Mouse (Mus musculus) MEL (cell line): Measurements from ENCODE around the gene Erc1. TPM values are rescaled to one million over a fixed set of nuclear protein-coding genes. Genes with fewer than 3 reads are reported as not detected.

Experiments used
- DNase-seq: peaks from one replicate; pipeline ENCODE4 v3.0.0; 2011; ENCODE audit warnings: low read depth, low spot score
- H3K27ac ChIP-seq: 2 replicates; pipeline ENCODE4 v1.5.1; 2012; ENCODE audit warnings: low read depth, mild to moderate bottlenecking, control low read depth, low read length, moderate library complexity; ENCODE audit not compliant: control insufficient read depth
- H3K27me3 ChIP-seq, 2 experiments: fragments of 150-350 bp in 1 of 2; sonication (generic) in 1 of 2; 2 replicates each; pipeline ENCODE4 v1.6.1; 2012; ENCODE audit warnings: low read length in 2 of 2, mild to moderate bottlenecking in 2 of 2, improper control_type of control experiment in 1 of 2, moderate library complexity in 1 of 2; ENCODE audit not compliant: insufficient read depth in 2 of 2, control insufficient read depth in 1 of 2
- H3K36me3 ChIP-seq, 2 experiments: 2 replicates each; pipeline ENCODE4 v1.6.1; 2012 to 2014; ENCODE audit warnings: low read length in 2 of 2, improper control_type of control experiment in 1 of 2, inconsistent platforms in 1 of 2, mild to moderate bottlenecking in 1 of 2; ENCODE audit not compliant: insufficient read depth in 2 of 2, control insufficient read depth in 1 of 2
- H3K4me1 ChIP-seq, 2 experiments: fragments of 150-350 bp in 1 of 2; sonication (generic) in 1 of 2; 2 replicates each; pipeline ENCODE4 v1.6.1; 2012; ENCODE audit warnings: low read length in 2 of 2, improper control_type of control experiment in 1 of 2, mild to moderate bottlenecking in 1 of 2; ENCODE audit not compliant: insufficient read depth in 2 of 2, control insufficient read depth in 1 of 2
- H3K4me3 ChIP-seq, 2 experiments: fragments of 150-350 bp in 1 of 2; sonication (generic) in 1 of 2; 2 replicates each; pipeline ENCODE4 v1.5.1; 2012; ENCODE audit warnings: low read depth in 2 of 2, low read length in 2 of 2, mild to moderate bottlenecking in 2 of 2, moderate library complexity in 2 of 2, control low read depth in 1 of 2, improper control_type of control experiment in 1 of 2; ENCODE audit not compliant: control insufficient read depth in 1 of 2, insufficient read depth in 1 of 2
- H3K79me2 ChIP-seq: 2 replicates; pipeline ENCODE4 v1.6.1; 2012; ENCODE audit warnings: mild to moderate bottlenecking, low read length, moderate library complexity; ENCODE audit not compliant: control insufficient read depth, poor library complexity, insufficient read depth
- H3K9ac ChIP-seq: 2 replicates; pipeline ENCODE4 v1.6.1; 2012; ENCODE audit warnings: low read depth, mild to moderate bottlenecking, control low read depth, low read length, moderate library complexity; ENCODE audit not compliant: control insufficient read depth, poor library complexity, severe bottlenecking
- H3K9me3 ChIP-seq: fragments of 150-350 bp; sonication (generic); replicated peaks from 2 replicates; pipeline ENCODE4 v1.6.1; 2012; ENCODE audit warnings: mild to moderate bottlenecking, low read length, improper control_type of control experiment, moderate library complexity; ENCODE audit not compliant: insufficient read depth
- CHD1 ChIP-seq: IDR thresholded peaks from 2 replicates; pipeline ENCODE4 v1.6.1; 2012; ENCODE audit warnings: low read depth, mild to moderate bottlenecking, inconsistent platforms, low read length, improper control_type of control experiment
- CHD2 ChIP-seq: IDR thresholded peaks from 2 replicates; pipeline ENCODE4 v1.6.1; 2011; ENCODE audit warnings: low read length, improper control_type of control experiment
- CTCF ChIP-seq, 3 experiments: IDR thresholded peaks in 2 of 3; conservative IDR thresholded peaks in 1 of 3; 2 replicates each; pipeline ENCODE4 v1.5.1; 2011 to 2012; ENCODE audit warnings: low read length in 3 of 3, low read depth in 2 of 3, mild to moderate bottlenecking in 2 of 3, improper control_type of control experiment in 1 of 3, inconsistent platforms in 1 of 3, mixed read lengths in 1 of 3, moderate library complexity in 1 of 3; ENCODE audit not compliant: control insufficient read depth in 1 of 3, insufficient read depth in 1 of 3, poor library complexity in 1 of 3, severe bottlenecking in 1 of 3
- E2F4 ChIP-seq: IDR thresholded peaks from 2 replicates; pipeline ENCODE4 v1.6.1; 2011; ENCODE audit warnings: low read depth, low read length, improper control_type of control experiment, borderline replicate concordance
- ETS1 ChIP-seq: IDR thresholded peaks from 2 replicates; pipeline ENCODE4 v1.6.1; 2012; ENCODE audit warnings: low read depth, mild to moderate bottlenecking, inconsistent platforms, low read length, improper control_type of control experiment, moderate library complexity
- GATA1 ChIP-seq: IDR thresholded peaks from 2 replicates; pipeline ENCODE4 v1.6.1; 2011; ENCODE audit warnings: low read depth, low read length, improper control_type of control experiment
- HCFC1 ChIP-seq: IDR thresholded peaks from 2 replicates; pipeline ENCODE4 v1.6.1; 2012; ENCODE audit warnings: low read depth, mild to moderate bottlenecking, inconsistent platforms, low read length, improper control_type of control experiment, moderate library complexity
- JUND ChIP-seq: IDR thresholded peaks from 2 replicates; pipeline ENCODE4 v1.6.1; 2011; ENCODE audit warnings: low read depth, mild to moderate bottlenecking, improper control_type of control experiment, low read length
- MAFK ChIP-seq: IDR thresholded peaks from 2 replicates; pipeline ENCODE4 v1.6.1; 2011; ENCODE audit warnings: low read depth, mild to moderate bottlenecking, low read length, improper control_type of control experiment, borderline replicate concordance
- MAZ ChIP-seq: IDR thresholded peaks from 2 replicates; pipeline ENCODE4 v1.6.1; 2012; ENCODE audit warnings: low read depth, mild to moderate bottlenecking, inconsistent platforms, low read length, improper control_type of control experiment
- MEF2A ChIP-seq: IDR thresholded peaks from 2 replicates; pipeline ENCODE4 v1.6.1; 2014; ENCODE audit warnings: low read depth, mild to moderate bottlenecking, inconsistent platforms, low read length, improper control_type of control experiment; ENCODE audit not compliant: poor library complexity, insufficient replicate concordance, severe bottlenecking; ENCODE audit errors: extremely low read depth
- MYB ChIP-seq: IDR thresholded peaks from 2 replicates; pipeline ENCODE4 v1.6.1; 2011; ENCODE audit warnings: mild to moderate bottlenecking, low read depth, low read length, improper control_type of control experiment
- RAD21 ChIP-seq: IDR thresholded peaks from 2 replicates; pipeline ENCODE4 v1.6.1; 2011; ENCODE audit warnings: mild to moderate bottlenecking, low read depth, low read length, improper control_type of control experiment
- RCOR1 ChIP-seq: IDR thresholded peaks from 2 replicates; pipeline ENCODE4 v1.6.1; 2012; ENCODE audit warnings: low read depth, mild to moderate bottlenecking, inconsistent platforms, low read length, improper control_type of control experiment
- SIN3A ChIP-seq: IDR thresholded peaks from 2 replicates; pipeline ENCODE4 v1.6.1; 2012; ENCODE audit warnings: low read length, improper control_type of control experiment, inconsistent platforms
- SMC3 ChIP-seq: IDR thresholded peaks from 2 replicates; pipeline ENCODE4 v1.6.1; 2011; ENCODE audit warnings: low read depth, low read length, improper control_type of control experiment
- TAL1 ChIP-seq: IDR thresholded peaks from 2 replicates; pipeline ENCODE4 v1.6.1; 2012; ENCODE audit warnings: mild to moderate bottlenecking, inconsistent platforms, low read length, moderate library complexity, mixed read lengths
- TCF12 ChIP-seq: IDR thresholded peaks from 2 replicates; pipeline ENCODE4 v1.6.1; 2014; ENCODE audit warnings: low read depth, mild to moderate bottlenecking, inconsistent platforms, low read length, improper control_type of control experiment, moderate library complexity
- ZMIZ1 ChIP-seq: IDR thresholded peaks from 2 replicates; pipeline ENCODE4 v1.6.1; 2012; ENCODE audit warnings: low read depth, mild to moderate bottlenecking, inconsistent platforms, low read length, improper control_type of control experiment, moderate library complexity
- polyA plus RNA-seq, 2 experiments: library from polyadenylated mRNA; stranded (reverse) in 1 of 2; unstranded in 1 of 2; fragments of >175 nt in 1 of 2; fragments of >200 nt in 1 of 2; gene quantifications; 2 replicates each; pipeline versions ENCODE4 v1.2.1 to v1.2.4; 2012; ENCODE audit warnings: low replicate concordance in 2 of 2, low read depth in 1 of 2; ENCODE audit not compliant: insufficient read length in 2 of 2, insufficient read depth in 1 of 2, missing spikeins in 1 of 2
- total RNA-seq: library from RNA; depleted of rRNA; stranded (reverse); fragments of 300-350 nt; gene quantifications from 2 replicates; pipeline ENCODE4 v1.2.3, GENCODE M21; 2012

Erc1 gene
- total and polyA plus RNA-seq, 3 experiments, result 3.8 to 79.9 (median 9.4) TPM

DNA sequence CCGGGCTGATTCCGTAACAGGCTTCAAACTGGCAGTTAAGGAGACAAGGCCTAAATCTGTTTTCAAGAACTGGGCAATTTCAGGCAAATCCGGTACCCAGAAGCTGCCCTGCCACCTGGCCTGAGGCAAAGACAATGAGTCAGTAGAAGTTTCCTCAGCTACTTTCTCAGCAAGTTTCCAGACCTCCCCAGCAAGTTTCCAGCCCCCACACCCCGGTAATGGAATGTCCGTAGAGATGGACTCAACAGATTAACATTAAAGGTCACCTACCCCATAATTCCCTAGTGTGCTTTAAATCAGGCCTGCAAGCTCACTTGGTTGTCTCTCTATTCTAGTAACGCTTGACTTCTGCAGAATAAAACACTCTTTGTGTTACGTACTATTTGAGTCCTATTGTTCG is 13.6 kb upstream of the Erc1 start:
- no peaks in the 10 kb centered on the region; the same call in 1 of the 2 replicates for H3K9me3 ChIP-seq
- H3K4me1 ChIP-seq, result no peaks in the 10 kb centered on the region
- no peak for DNase-seq
- no peaks in the 10 kb centered on the region for H3K27me3 ChIP-seq
- TF ChIP-seq ETS1 (no peak), TAL1 (no peak), CHD1 (no peak), CTCF (IDR thresholded peaks at IDR 0.05 in 2 of 3, conservative IDR thresholded peaks at IDR 0.05 in 1 of 3; ENCODE audit: control insufficient read depth in 1 of 3, insufficient read depth in 1 of 3, low read depth in 2 of 3, low read length in 3 of 3, poor library complexity in 1 of 3, severe bottlenecking in 1 of 3) (no peak), SIN3A (no peak), MEF2A (no peak), MAZ (no peak), ZMIZ1 (no peak), MAFK (no peak), MYB (no peak)
- TF ChIP-seq, all 39 proteins: peak for 0
- no peak overlapping the region for H3K27ac ChIP-seq
- H3K9ac ChIP-seq, result no peak overlapping the region
- no peaks in the 10 kb centered on the region for H3K36me3 ChIP-seq
- H3K4me3 ChIP-seq, result no peak overlapping the region
- no peaks in the 10 kb centered on the region for H3K79me2 ChIP-seq

GRCm38 (mm10) chr6:119860236-119860635 is 12.3 kb upstream of the Erc1 start:
- TF ChIP-seq TCF12, result no peak
- no peak for TF ChIP-seq RCOR1
- TF ChIP-seq ETS1, result no peak
- no peak for TF ChIP-seq RAD21
- TF ChIP-seq CHD2, result no peak
- no peak for TF ChIP-seq HCFC1
- TF ChIP-seq CHD1, result no peak
- TF ChIP-seq JUND, result no peak
- TF ChIP-seq MAFK, result no peak
- no peak for TF ChIP-seq SMC3
- TF ChIP-seq E2F4, result no peak
- TF ChIP-seq GATA1, result no peak
- TF ChIP-seq SIN3A, result no peak
- Histone ChIP-seq H3K9ac (no peak overlapping the region), H3K4me1 (no peaks in the 10 kb centered on the region), H3K27me3 (no peaks in the 10 kb centered on the region), H3K27ac (no peak overlapping the region), H3K4me3 (no peak overlapping the region), H3K9me3 (no peaks in the 10 kb centered on the region; the same call in 1 of the 2 replicates), H3K79me2 (no peaks in the 10 kb centered on the region), H3K36me3 (no peaks in the 10 kb centered on the region)
- no peak for DNase-seq
